Mouse (Mus musculus) limb, embryonic 10.5 days (tissue): ENCODE data around the gene Bri3. TPM values are rescaled to one million over a fixed set of nuclear protein-coding genes. Genes with fewer than 3 reads are reported as not detected.

Experiments used
- DNase-seq: peaks from one replicate; pipeline ENCODE4 v3.0.0-alpha.2; 2017; ENCODE audit warnings: low spot score
- H3K27ac ChIP-seq: fragments of 300-500 bp; sonication (generic); 2 replicates; pipeline ENCODE4 v1.5.1; 2016; ENCODE audit warnings: mild to moderate bottlenecking
- H3K27me3 ChIP-seq: fragments of 300-500 bp; sonication (generic); 2 replicates; pipeline ENCODE4 v1.6.1; 2016; ENCODE audit warnings: low read depth, mild to moderate bottlenecking; ENCODE audit not compliant: poor library complexity, severe bottlenecking
- H3K36me3 ChIP-seq: fragments of 300-500 bp; sonication (generic); 2 replicates; pipeline ENCODE4 v1.6.1; 2016; ENCODE audit warnings: mild to moderate bottlenecking, moderate library complexity
- H3K4me1 ChIP-seq: fragments of 300-500 bp; sonication (generic); 2 replicates; pipeline ENCODE4 v1.6.1; 2016
- H3K4me3 ChIP-seq: fragments of 300-500 bp; sonication (generic); 2 replicates; pipeline ENCODE4 v1.5.1; 2016; ENCODE audit warnings: mild to moderate bottlenecking, moderate library complexity
- H3K9me3 ChIP-seq: fragments of 300-500 bp; sonication (generic); replicated peaks from 2 replicates; pipeline ENCODE4 v1.6.1; 2016; ENCODE audit warnings: mild to moderate bottlenecking
- WGBS: fragments of 180-500 bp; shearing (Covaris S2); methylation state at CpG from one replicate; pipeline ENCODE4 v1.1.7; 2016; 5-methylcytosine and 5-hydroxymethylcytosine counted together
- polyA plus RNA-seq: library from polyadenylated mRNA; unstranded; fragments of >200 nt; fragmentation: Nextera tagmentation; extraction: Ambion mirVana; gene quantifications from 2 replicates; pipeline ENCODE4 v1.2.1, GENCODE M21; 2016

Gene Bri3
- polyA plus RNA-seq, 1 experiment from 2014 or later: 122 TPM

GRCm38 (mm10) chr5:144271772-144272171 lies 27.5 kb downstream of the Bri3 start:
- H3K4me1 ChIP-seq: peaks cover 3% of the 10 kb centered on the region; the same call in 1 of the 2 replicates
- no peak overlapping the region for H3K27ac ChIP-seq
- H3K36me3 ChIP-seq: peaks cover 38% of the 10 kb centered on the region

GRCm38 (mm10) chr5:144274904-144275303 lies 30.7 kb downstream of the Bri3 start:
- peaks cover 39% of the 10 kb centered on the region for H3K36me3 ChIP-seq
- no peak overlapping the region for H3K27ac ChIP-seq
- no peaks in the 10 kb centered on the region for H3K9me3 ChIP-seq
- H3K4me3 ChIP-seq: no peak overlapping the region
- no peaks in the 10 kb centered on the region for H3K27me3 ChIP-seq
- DNase-seq: no peak
- no peaks in the 10 kb centered on the region; the same call in 1 of the 2 replicates for H3K4me1 ChIP-seq
- WGBS: 75% methylated on average over 6 of the region's 6 CpGs

More at GRCm38 (mm10) chr5:144271772-144272171, 27.5 kb downstream of the Bri3 start:
- DNase-seq: no peak
- no peak overlapping the region for H3K4me3 ChIP-seq
- no peaks in the 10 kb centered on the region for H3K9me3 ChIP-seq
- no peaks in the 10 kb centered on the region for H3K27me3 ChIP-seq
- WGBS: 34% methylated on average over 5 of the region's 5 CpGs

- no peaks in the 10 kb centered on the region for H3K27me3 ChIP-seq
- H3K4me1 ChIP-seq: no peaks in the 10 kb centered on the region; the same call in 1 of the 2 replicates
- peaks cover 49% of the 10 kb centered on the region for H3K36me3 ChIP-seq
- no peak for DNase-seq
- no peaks in the 10 kb centered on the region for H3K9me3 ChIP-seq
- H3K4me3 ChIP-seq: no peak overlapping the region
- 91% methylated on average over 17 of the region's 17 CpGs for WGBS
- H3K27ac ChIP-seq: no peak overlapping the region
Observed at GRCm38 (mm10) chr5:144276898-144277630, 32.8 kb downstream of the Bri3 start.

DNA sequence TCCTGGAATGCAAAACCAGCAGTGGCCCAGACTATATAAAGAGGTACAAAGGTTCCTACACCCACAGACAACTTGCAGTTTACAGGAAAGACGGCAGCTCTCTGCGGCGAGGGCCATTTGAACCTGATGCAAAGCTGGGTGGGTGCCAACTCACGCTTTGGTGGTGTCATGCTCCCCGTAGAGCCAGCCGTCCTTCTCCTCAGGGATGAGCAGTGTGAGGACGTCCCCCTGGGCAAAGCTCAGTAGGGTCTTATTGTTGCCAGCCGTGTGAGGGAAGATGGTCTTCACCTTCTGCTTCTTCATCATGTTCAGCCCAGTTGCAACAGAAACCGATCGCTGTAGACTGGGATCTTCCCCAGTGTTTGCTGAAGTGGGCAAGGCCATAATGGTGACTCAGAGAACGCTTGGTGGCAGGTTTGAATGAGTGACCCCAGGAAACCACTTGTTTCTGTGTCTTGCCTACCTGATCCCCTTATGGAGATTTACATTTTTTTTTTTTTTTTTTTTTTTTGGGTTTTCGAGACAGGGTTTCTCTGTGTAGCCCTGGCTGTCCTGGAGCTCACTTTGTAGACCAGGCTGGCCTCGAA lies 34.2 kb downstream of the Bri3 start:
- no peak overlapping the region for H3K27ac ChIP-seq
- no peak for DNase-seq
- H3K36me3 ChIP-seq: peaks cover 51% of the 10 kb centered on the region
- no peaks in the 10 kb centered on the region for H3K9me3 ChIP-seq
- no peaks in the 10 kb centered on the region for H3K27me3 ChIP-seq
- WGBS: 87% methylated on average over 12 of the region's 13 CpGs
- H3K4me1 ChIP-seq: peaks cover 7% of the 10 kb centered on the region; the same call in 1 of the 2 replicates
- no peak overlapping the region for H3K4me3 ChIP-seq

GRCm38 (mm10) chr5:144279081-144279541 lies 34.9 kb downstream of the Bri3 start:
- no peaks in the 10 kb centered on the region for H3K27me3 ChIP-seq
- WGBS: 87% methylated on average over 9 of the region's 9 CpGs
- peaks cover 13% of the 10 kb centered on the region for H3K4me1 ChIP-seq
- H3K36me3 ChIP-seq: peaks cover 51% of the 10 kb centered on the region
- no peak overlapping the region for H3K4me3 ChIP-seq
- no peaks in the 10 kb centered on the region for H3K9me3 ChIP-seq
- DNase-seq: no peak
- H3K27ac ChIP-seq: no peak overlapping the region

GRCm38 (mm10) chr5:144279926-144280325 lies 35.7 kb downstream of the Bri3 start:
- Histone ChIP-seq H3K4me3 (no peak overlapping the region), H3K27me3 (no peaks in the 10 kb centered on the region), H3K27ac (no peak overlapping the region), H3K9me3 (no peaks in the 10 kb centered on the region), H3K36me3 (peaks cover 48% of the 10 kb centered on the region), H3K4me1 (peaks cover 16% of the 10 kb centered on the region)
- WGBS: 95% methylated on average over 13 of the region's 13 CpGs
- no peak for DNase-seq

- H3K36me3 ChIP-seq: peaks cover 35% of the 10 kb centered on the region
- H3K27me3 ChIP-seq: no peaks in the 10 kb centered on the region
- DNase-seq: no peak
- H3K9me3 ChIP-seq: no peaks in the 10 kb centered on the region
- peaks cover 16% of the 10 kb centered on the region for H3K4me1 ChIP-seq
- no peak overlapping the region for H3K4me3 ChIP-seq
- WGBS: 87% methylated on average over 11 of the region's 11 CpGs
- H3K27ac ChIP-seq: no peak overlapping the region
Observed at GRCm38 (mm10) chr5:144282470-144283260, 38.4 kb downstream of the Bri3 start.

DNA sequence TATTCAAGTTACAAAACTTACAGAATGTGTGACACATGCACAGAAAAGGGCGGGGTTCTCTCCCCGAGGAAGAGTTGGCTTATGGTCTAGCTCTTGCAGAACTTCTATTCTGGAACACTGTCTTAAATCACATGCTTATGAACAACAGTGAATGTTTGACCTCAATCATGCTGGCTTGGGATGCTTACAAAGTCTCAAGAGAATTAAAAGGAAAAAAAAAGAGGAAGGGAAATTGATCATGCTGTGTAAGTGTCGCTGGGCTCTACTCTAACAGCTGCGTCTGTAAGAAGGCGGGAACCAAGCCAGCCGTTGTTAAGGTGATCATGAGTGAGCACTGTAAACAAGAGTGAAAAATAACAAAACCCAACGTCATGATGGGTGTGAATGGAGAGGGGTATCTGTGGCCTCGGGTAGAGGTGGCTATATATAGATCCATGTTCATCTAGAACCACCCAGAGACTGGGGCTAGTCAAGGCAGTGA lies 39.4 kb downstream of the Bri3 start:
- DNase-seq: no peak
- Histone ChIP-seq H3K27me3 (no peaks in the 10 kb centered on the region), H3K9me3 (no peaks in the 10 kb centered on the region), H3K27ac (no peak overlapping the region), H3K4me1 (peaks cover 16% of the 10 kb centered on the region), H3K36me3 (peaks cover 26% of the 10 kb centered on the region), H3K4me3 (no peak overlapping the region)
- WGBS: 77% methylated on average over 8 of the region's 8 CpGs

DNA sequence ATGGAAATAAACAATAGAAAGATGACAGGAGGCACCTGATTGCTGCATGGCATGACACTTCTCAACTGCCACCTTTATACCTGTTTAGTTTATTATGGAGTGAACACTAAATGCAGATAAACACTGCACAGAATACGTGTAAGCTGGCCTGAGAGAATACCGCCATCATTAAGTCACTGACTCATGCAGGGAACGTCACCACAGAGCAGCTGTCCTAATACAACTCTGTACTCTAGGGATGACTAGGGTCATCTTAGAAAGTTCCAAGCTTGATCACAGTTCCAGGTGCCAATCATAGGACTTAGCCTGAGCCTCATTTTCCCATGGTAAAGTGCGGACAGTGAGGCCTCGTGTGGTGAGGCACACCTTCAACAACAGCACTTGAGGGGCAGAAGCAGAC lies 40.4 kb downstream of the Bri3 start:
- 88% methylated on average over 5 of the region's 5 CpGs for WGBS
- H3K9me3 ChIP-seq: no peaks in the 10 kb centered on the region

DNA sequence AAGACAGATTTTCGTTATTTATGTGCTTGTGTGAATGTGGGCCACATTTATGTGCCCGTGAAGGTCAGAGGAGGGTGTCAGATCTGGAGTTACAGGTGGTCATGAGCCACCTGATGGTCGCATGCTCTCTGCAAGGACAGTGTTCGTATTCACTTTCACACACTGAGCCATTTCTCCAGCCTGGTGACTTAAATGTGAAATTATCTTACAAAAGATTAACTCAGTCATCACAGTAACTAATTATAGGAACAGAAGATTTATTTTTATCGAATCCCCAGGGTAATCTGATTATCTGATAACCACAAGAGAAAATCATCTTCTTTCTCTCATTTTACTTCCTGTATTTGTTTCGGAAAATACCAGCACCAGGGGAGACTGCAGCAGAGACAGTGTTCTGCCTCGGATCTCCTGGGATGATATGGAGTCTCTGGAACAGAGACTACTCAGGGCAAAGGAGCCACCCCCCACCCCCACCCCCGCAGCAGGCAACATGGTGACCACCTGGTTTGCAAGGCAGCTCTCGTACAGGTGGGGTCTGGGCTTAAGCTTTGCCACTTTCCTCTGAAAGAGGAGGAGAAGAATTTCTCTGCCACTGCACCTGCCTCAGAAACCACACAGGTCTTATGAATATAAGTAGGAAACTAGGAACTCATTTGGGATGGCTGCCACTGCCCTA lies 42.5 kb downstream of the Bri3 start:
- WGBS: 80% methylated on average over 9 of the region's 9 CpGs
- H3K27ac ChIP-seq: no peak overlapping the region
- H3K9me3 ChIP-seq: no peaks in the 10 kb centered on the region
- H3K4me3 ChIP-seq: no peak overlapping the region
- DNase-seq: no peak
- peaks cover 3% of the 10 kb centered on the region for H3K36me3 ChIP-seq
- peaks cover 16% of the 10 kb centered on the region for H3K4me1 ChIP-seq
- no peaks in the 10 kb centered on the region for H3K27me3 ChIP-seq

More for the DNA sequence above, 40.4 kb downstream of the Bri3 start:
- Histone ChIP-seq H3K36me3 (peaks cover 18% of the 10 kb centered on the region), H3K4me1 (peaks cover 16% of the 10 kb centered on the region), H3K27me3 (no peaks in the 10 kb centered on the region), H3K27ac (no peak overlapping the region), H3K4me3 (no peak overlapping the region)
- DNase-seq: no peak

GRCm38 (mm10) chr5:144287267-144287820 lies 43.1 kb downstream of the Bri3 start:
- 80% methylated on average over 3 of the region's 3 CpGs for WGBS
- Histone ChIP-seq H3K36me3 (peaks cover 2% of the 10 kb centered on the region; the same call in 1 of the 2 replicates), H3K9me3 (no peaks in the 10 kb centered on the region), H3K27ac (no peak overlapping the region), H3K27me3 (no peaks in the 10 kb centered on the region), H3K4me1 (peaks cover 16% of the 10 kb centered on the region), H3K4me3 (no peak overlapping the region)
- no peak for DNase-seq

- no peak overlapping the region for H3K27ac ChIP-seq
- WGBS: 89% methylated on average over 9 of the region's 9 CpGs
Observed at GRCm38 (mm10) chr5:144288391-144288790, 44.2 kb downstream of the Bri3 start.

More at GRCm38 (mm10) chr5:144288391-144288790, 44.2 kb downstream of the Bri3 start:
- Histone ChIP-seq H3K4me1 (peaks cover 10% of the 10 kb centered on the region), H3K4me3 (no peak overlapping the region), H3K9me3 (no peaks in the 10 kb centered on the region), H3K27me3 (no peaks in the 10 kb centered on the region), H3K36me3 (no peaks in the 10 kb centered on the region)
- DNase-seq: no peak
